Mouse (Mus musculus): Measurements from ENCODE around the gene Dpyd. TPM values are rescaled to one million over a fixed set of nuclear protein-coding genes. Genes with fewer than 3 reads are reported as not detected.
A peak's percentile ranks its signal among the peaks of the same experiment; 100 is the strongest.

The Dpyd gene
- polyA plus RNA-seq, 1 experiment from 2014 or later: 4.7 TPM

- Histone ChIP-seq H3K36me3 (ENCODE audit: control insufficient read depth, insufficient read depth, low read length) (no peaks in the 10 kb centered on the region), H3K27me3 (ENCODE audit: control insufficient read depth, insufficient read depth, low read length) (no peaks in the 10 kb centered on the region), H3K4me3 (ENCODE audit: low read depth, low read length) (no peak overlapping the region), H3K9ac (ENCODE audit: low read length) (no peak overlapping the region), H3K4me2 (ENCODE audit: low read depth) (no peak overlapping the region), H3K9me3 (ENCODE audit: control insufficient read depth, low read length) (no peaks in the 10 kb centered on the region), H3K4me1 (ENCODE audit: control insufficient read depth, insufficient read depth, low read length) (no peaks in the 10 kb centered on the region), H3K27ac (ENCODE audit: low read depth, low read length) (no peak overlapping the region)
- DNase-seq (ENCODE audit: low spot score) (no peak), ATAC-seq (ENCODE audit: insufficient read depth, low FRiP score, low TSS enrichment) (no peak)
- 78% methylated on average over 5 of the region's 5 CpGs for WGBS
Measured at GRCm38 (mm10) chr3:118663987-118664692, 102.2 kb downstream of the Dpyd start.

- Histone ChIP-seq H3K4me1 (ENCODE audit: control insufficient read depth, insufficient read depth, low read length) (no peaks in the 10 kb centered on the region), H3K9ac (ENCODE audit: low read length) (no peak overlapping the region), H3K27ac (ENCODE audit: low read depth, low read length) (no peak overlapping the region), H3K9me3 (ENCODE audit: control insufficient read depth, low read length) (no peaks in the 10 kb centered on the region), H3K4me3 (ENCODE audit: low read depth, low read length) (no peak overlapping the region), H3K36me3 (ENCODE audit: control insufficient read depth, insufficient read depth, low read length) (no peaks in the 10 kb centered on the region), H3K27me3 (ENCODE audit: control insufficient read depth, insufficient read depth, low read length) (no peaks in the 10 kb centered on the region), H3K4me2 (ENCODE audit: low read depth) (no peak overlapping the region)
- DNase-seq (ENCODE audit: low spot score): peak; percentile 15
- 49% methylated on average over 10 of the region's 10 CpGs for WGBS
- ATAC-seq (ENCODE audit: insufficient read depth, low FRiP score, low TSS enrichment): peak; percentile 68; the same call in 1 of the 2 replicates
Measured at GRCm38 (mm10) chr3:118674121-118674745, 112.3 kb downstream of the Dpyd start.

GRCm38 (mm10) chr3:118675441-118675840 lies 113.5 kb downstream of the Dpyd start:
- Histone ChIP-seq H3K9ac (ENCODE audit: low read length) (no peak overlapping the region), H3K4me3 (ENCODE audit: low read depth, low read length) (no peak overlapping the region), H3K36me3 (ENCODE audit: control insufficient read depth, insufficient read depth, low read length) (no peaks in the 10 kb centered on the region), H3K27me3 (ENCODE audit: control insufficient read depth, insufficient read depth, low read length) (no peaks in the 10 kb centered on the region), H3K4me1 (ENCODE audit: control insufficient read depth, insufficient read depth, low read length) (no peaks in the 10 kb centered on the region), H3K4me2 (ENCODE audit: low read depth) (no peak overlapping the region), H3K27ac (ENCODE audit: low read depth, low read length) (no peak overlapping the region), H3K9me3 (ENCODE audit: control insufficient read depth, low read length) (no peaks in the 10 kb centered on the region)
- WGBS: 62% methylated on average over 1 of the region's 1 CpGs
- ATAC-seq (ENCODE audit: insufficient read depth, low FRiP score, low TSS enrichment): no peak
- no peak for DNase-seq (ENCODE audit: low spot score)

- H3K9ac ChIP-seq (ENCODE audit: low read length): no peak overlapping the region
- no peaks in the 10 kb centered on the region for H3K36me3 ChIP-seq (ENCODE audit: control insufficient read depth, insufficient read depth, low read length)
- H3K27me3 ChIP-seq (ENCODE audit: control insufficient read depth, insufficient read depth, low read length): no peaks in the 10 kb centered on the region
- DNase-seq (ENCODE audit: low spot score) (no peak), ATAC-seq (ENCODE audit: insufficient read depth, low FRiP score, low TSS enrichment) (peak; percentile 26; the same call in 1 of the 2 replicates)
- no peak overlapping the region for H3K27ac ChIP-seq (ENCODE audit: low read depth, low read length)
- H3K9me3 ChIP-seq (ENCODE audit: control insufficient read depth, low read length): no peaks in the 10 kb centered on the region
- H3K4me1 ChIP-seq (ENCODE audit: control insufficient read depth, insufficient read depth, low read length): no peaks in the 10 kb centered on the region
- no peak overlapping the region for H3K4me2 ChIP-seq (ENCODE audit: low read depth)
- no peak overlapping the region for H3K4me3 ChIP-seq (ENCODE audit: low read depth, low read length)
- WGBS: 57% methylated on average over 7 of the region's 7 CpGs
Measured at GRCm38 (mm10) chr3:118676052-118676777, 114.3 kb downstream of the Dpyd start.

GRCm38 (mm10) chr3:118680803-118681202 lies 118.9 kb downstream of the Dpyd start:
- no peak overlapping the region for H3K9ac ChIP-seq (ENCODE audit: low read length)
- H3K4me2 ChIP-seq (ENCODE audit: low read depth): no peak overlapping the region
- no peaks in the 10 kb centered on the region for H3K9me3 ChIP-seq (ENCODE audit: control insufficient read depth, low read length)
- no peaks in the 10 kb centered on the region for H3K27me3 ChIP-seq (ENCODE audit: control insufficient read depth, insufficient read depth, low read length)
- H3K27ac ChIP-seq (ENCODE audit: low read depth, low read length): no peak overlapping the region
- H3K4me3 ChIP-seq (ENCODE audit: low read depth, low read length): no peak overlapping the region
- no peaks in the 10 kb centered on the region for H3K36me3 ChIP-seq (ENCODE audit: control insufficient read depth, insufficient read depth, low read length)
- WGBS: 52% methylated on average over 4 of the region's 4 CpGs
- no peak for ATAC-seq (ENCODE audit: insufficient read depth, low FRiP score, low TSS enrichment)
- no peak for DNase-seq (ENCODE audit: low spot score)
- H3K4me1 ChIP-seq (ENCODE audit: control insufficient read depth, insufficient read depth, low read length): no peaks in the 10 kb centered on the region

- H3K9ac ChIP-seq (ENCODE audit: low read length): no peak overlapping the region
- H3K27me3 ChIP-seq (ENCODE audit: control insufficient read depth, insufficient read depth, low read length): no peaks in the 10 kb centered on the region
- 80% methylated on average over 3 of the region's 3 CpGs for WGBS
- no peaks in the 10 kb centered on the region for H3K4me1 ChIP-seq (ENCODE audit: control insufficient read depth, insufficient read depth, low read length)
- ATAC-seq (ENCODE audit: insufficient read depth, low FRiP score, low TSS enrichment): no peak
- no peaks in the 10 kb centered on the region for H3K36me3 ChIP-seq (ENCODE audit: control insufficient read depth, insufficient read depth, low read length)
- no peak overlapping the region for H3K4me3 ChIP-seq (ENCODE audit: low read depth, low read length)
- DNase-seq (ENCODE audit: low spot score): no peak
- no peak overlapping the region for H3K27ac ChIP-seq (ENCODE audit: low read depth, low read length)
- no peak overlapping the region for H3K4me2 ChIP-seq (ENCODE audit: low read depth)
- H3K9me3 ChIP-seq (ENCODE audit: control insufficient read depth, low read length): no peaks in the 10 kb centered on the region
Measured at GRCm38 (mm10) chr3:118750269-118750668, 188.3 kb downstream of the Dpyd start.

- Histone ChIP-seq H3K9me3 (ENCODE audit: control insufficient read depth, low read length) (no peaks in the 10 kb centered on the region), H3K27me3 (ENCODE audit: control insufficient read depth, insufficient read depth, low read length) (no peaks in the 10 kb centered on the region), H3K9ac (ENCODE audit: low read length) (no peak overlapping the region), H3K4me3 (ENCODE audit: low read depth, low read length) (no peak overlapping the region), H3K4me1 (ENCODE audit: control insufficient read depth, insufficient read depth, low read length) (no peaks in the 10 kb centered on the region), H3K27ac (ENCODE audit: low read depth, low read length) (no peak overlapping the region), H3K36me3 (ENCODE audit: control insufficient read depth, insufficient read depth, low read length) (no peaks in the 10 kb centered on the region), H3K4me2 (ENCODE audit: low read depth) (no peak overlapping the region)
- 84% methylated on average over 2 of the region's 2 CpGs for WGBS
- DNase-seq (ENCODE audit: low spot score) (no peak), ATAC-seq (ENCODE audit: insufficient read depth, low FRiP score, low TSS enrichment) (no peak)
Measured at GRCm38 (mm10) chr3:118753623-118754022, 191.7 kb downstream of the Dpyd start.

GRCm38 (mm10) chr3:118756099-118756498 lies 194.2 kb downstream of the Dpyd start:
- no peaks in the 10 kb centered on the region for H3K4me1 ChIP-seq (ENCODE audit: control insufficient read depth, insufficient read depth, low read length)
- no peak for DNase-seq (ENCODE audit: low spot score)
- no peak for ATAC-seq (ENCODE audit: insufficient read depth, low FRiP score, low TSS enrichment)
- no peak overlapping the region for H3K27ac ChIP-seq (ENCODE audit: low read depth, low read length)
- no peak overlapping the region for H3K9ac ChIP-seq (ENCODE audit: low read length)
- H3K36me3 ChIP-seq (ENCODE audit: control insufficient read depth, insufficient read depth, low read length): no peaks in the 10 kb centered on the region
- H3K4me2 ChIP-seq (ENCODE audit: low read depth): no peak overlapping the region
- H3K27me3 ChIP-seq (ENCODE audit: control insufficient read depth, insufficient read depth, low read length): no peaks in the 10 kb centered on the region
- 59% methylated on average over 1 of the region's 1 CpGs for WGBS
- no peaks in the 10 kb centered on the region for H3K9me3 ChIP-seq (ENCODE audit: control insufficient read depth, low read length)
- no peak overlapping the region for H3K4me3 ChIP-seq (ENCODE audit: low read depth, low read length)

Data from neural tube, embryonic 11.5 days (tissue).